Mouse (Mus musculus): ENCODE data around the gene B9d1. TPM values are rescaled to one million over a fixed set of nuclear protein-coding genes. Genes with fewer than 3 reads are reported as not detected.

The B9d1 gene
- polyA plus RNA-seq, 1 experiment: 29.8 TPM

DNA sequence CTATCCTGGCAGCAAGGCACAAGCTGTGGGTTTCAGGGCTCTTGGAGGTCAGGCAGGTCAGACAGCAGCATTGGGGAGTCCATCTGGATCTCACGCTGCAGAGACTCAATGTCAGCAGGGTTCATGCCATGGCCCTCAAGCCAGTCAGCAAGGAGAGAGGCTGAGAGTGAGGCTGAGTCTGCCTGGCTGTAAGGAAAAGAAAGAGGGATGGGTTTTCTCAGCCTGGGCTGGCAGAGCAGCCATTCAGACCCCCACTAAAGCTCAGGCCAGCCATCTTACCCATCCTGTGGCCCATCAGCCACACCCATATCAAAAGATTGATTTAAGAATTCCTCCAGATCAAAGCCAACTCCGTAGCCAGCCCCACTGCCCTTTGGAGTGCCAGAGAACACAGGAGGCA, 15.9 kb upstream of the B9d1 start:
- no peak for DNase-seq (ENCODE audit: low spot score)

DNA sequence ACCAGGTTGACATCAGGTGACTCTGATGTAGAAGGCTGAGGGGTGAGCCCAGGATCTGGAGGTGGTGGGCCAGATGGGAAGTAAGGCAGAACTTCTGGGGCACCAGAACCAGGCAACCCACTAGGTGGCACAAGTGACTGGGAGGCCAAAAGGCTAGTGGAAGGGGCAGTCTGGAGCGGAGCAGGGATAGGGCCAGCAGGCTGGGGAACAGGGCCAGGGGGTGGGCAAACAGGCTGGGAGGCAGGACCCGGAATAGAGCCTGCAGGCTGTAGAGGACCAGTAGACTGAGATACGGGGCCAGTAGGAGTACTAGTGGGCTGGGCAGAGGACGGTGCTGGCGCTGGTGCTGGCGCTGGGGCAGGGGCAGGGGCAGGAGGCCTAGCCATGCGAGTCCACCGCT, 15.1 kb upstream of the B9d1 start:
- no peak for DNase-seq (ENCODE audit: low spot score)

GRCm38 (mm10) chr11:61490944-61491520, 13.9 kb upstream of the B9d1 start:
- DNase-seq (ENCODE audit: low spot score): no peak

- DNase-seq (ENCODE audit: low spot score): no peak
Observed at GRCm38 (mm10) chr11:61492749-61493401, 12.1 kb upstream of the B9d1 start.

DNA sequence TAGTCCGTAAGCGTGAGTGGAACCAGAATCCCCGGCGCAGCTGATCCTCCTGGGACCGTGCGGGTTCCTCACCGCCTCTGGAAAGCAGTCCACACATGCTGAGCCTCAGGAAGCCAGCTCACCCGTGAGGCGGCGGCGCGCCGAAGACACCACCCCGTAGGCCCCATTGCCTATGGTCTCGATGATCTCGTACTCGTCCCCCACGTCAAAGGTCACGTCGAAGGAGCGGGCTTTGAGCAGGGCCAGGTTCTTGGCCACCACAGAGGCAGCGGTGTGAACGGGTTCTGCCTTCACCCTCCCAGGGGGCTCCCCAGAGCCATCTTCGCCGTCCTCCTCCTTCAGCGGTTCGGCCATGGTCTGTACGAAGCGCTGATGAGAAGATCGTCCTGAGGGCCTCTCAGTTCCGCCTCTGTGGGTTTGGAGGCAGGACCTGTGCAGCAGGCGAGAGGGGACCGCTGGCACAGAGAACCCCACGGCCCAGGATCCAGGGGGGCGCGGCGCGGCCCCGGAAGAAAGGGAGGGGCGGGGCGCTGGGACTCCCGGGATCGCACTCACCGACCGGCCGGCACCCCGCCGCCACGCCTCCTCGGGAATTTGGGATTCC, 11.3 kb upstream of the B9d1 start:
- no peak for DNase-seq (ENCODE audit: low spot score)

DNA sequence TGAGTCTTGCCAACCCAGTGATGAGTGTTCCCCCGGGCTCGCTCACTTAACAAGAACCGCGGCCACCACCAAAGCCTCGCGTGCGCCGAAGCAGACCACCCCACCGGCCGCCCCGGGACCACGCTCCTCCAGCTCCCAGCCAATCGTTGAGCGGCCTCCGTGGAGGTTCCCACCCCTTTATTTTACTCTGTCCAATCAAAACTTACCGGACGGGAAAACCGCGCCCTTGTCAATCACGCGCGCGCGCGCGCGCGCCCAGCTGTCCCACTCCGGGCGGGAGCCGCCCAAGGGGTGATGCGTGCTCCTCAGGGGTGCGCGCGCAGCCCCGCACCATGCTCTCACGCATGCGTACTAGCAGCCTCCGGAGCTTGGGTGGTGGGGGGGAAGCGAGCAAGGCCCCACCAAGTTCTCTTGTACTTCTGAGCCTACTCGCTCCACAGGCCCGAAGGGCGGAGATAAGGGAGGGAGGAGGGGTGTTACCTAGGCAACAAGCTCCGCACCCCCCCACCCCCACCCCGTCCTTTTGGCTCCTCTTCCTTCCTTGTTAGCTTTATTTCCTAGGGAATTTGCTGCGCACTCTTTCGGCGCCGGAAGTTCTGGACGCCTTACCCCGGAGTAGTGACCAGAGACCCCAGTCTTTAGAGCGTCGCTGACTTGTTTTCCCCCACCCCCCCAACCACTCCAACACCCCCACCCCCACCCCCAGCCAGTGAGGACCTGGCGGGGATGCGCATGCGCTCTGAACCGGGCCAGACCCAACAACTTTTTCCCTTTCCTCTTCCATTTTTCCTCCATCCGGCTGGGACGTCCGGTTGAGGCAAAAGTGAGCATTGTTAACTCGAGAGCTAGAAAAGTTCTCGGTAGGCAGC, 10.6 kb upstream of the B9d1 start, which contains the start of gene Mapk7:
Mapk7 (minus strand) TSS at position 278 of the 869 bp plus-strand sequence.
- DNase-seq (ENCODE audit: low spot score): peak; percentile 85

DNA sequence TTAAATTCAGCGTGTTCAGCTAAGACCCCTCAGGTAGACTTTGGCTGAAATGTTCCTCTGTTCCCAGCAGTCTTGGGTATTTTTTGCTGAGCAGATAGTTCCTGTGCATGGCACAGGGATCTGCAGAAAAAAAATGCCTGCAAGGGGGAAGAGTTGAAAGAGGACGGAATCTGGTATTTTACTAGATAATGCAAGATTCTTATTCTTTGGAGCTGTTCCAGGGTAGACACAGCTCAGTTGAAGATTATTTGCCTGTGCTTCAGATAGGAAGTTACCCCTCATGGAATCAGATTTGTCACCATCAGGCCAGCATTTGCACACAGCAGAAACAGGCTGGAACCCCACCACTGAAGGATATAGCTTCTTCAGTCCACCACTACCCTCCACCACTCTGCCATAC, 9.4 kb upstream of the B9d1 start:
- DNase-seq (ENCODE audit: low spot score): no peak

GRCm38 (mm10) chr11:61497490-61497889, 7.5 kb upstream of the B9d1 start:
- DNase-seq (ENCODE audit: low spot score): no peak

- DNase-seq (ENCODE audit: low spot score): no peak
Observed at GRCm38 (mm10) chr11:61498736-61499504, 6.0 kb upstream of the B9d1 start.

DNA sequence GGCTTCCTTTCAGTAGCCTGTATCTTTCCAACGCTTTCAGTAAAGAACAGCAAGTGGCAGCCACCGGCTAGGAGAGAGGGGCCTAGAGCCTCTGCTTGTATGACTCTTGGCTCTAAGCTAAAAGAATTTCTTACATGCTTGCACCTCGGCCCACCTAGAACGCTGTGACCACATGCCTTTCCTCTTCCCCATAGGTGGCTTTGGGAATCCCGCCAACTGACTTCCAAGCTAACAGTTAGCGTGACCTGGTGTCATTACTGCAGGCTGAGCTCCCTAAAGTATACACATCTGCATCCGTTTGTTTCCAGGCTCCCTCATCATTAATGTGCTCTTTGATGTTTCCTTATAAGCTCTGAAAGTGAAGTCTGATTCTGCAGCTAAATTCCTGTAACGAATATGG, 1.0 kb upstream of the B9d1 start:
- DNase-seq (ENCODE audit: low spot score): no peak

GRCm38 (mm10) chr11:61514953-61515352, 10.0 kb downstream of the B9d1 start:
- no peak for DNase-seq (ENCODE audit: low spot score)

GRCm38 (mm10) chr11:61517971-61518370, 13.0 kb downstream of the B9d1 start:
- no peak for DNase-seq (ENCODE audit: low spot score)

- no peak for DNase-seq (ENCODE audit: low spot score)
Observed at GRCm38 (mm10) chr11:61518871-61519270, 13.9 kb downstream of the B9d1 start.

GRCm38 (mm10) chr11:61519484-61520107, 14.7 kb downstream of the B9d1 start:
- DNase-seq (ENCODE audit: low spot score): no peak

DNA sequence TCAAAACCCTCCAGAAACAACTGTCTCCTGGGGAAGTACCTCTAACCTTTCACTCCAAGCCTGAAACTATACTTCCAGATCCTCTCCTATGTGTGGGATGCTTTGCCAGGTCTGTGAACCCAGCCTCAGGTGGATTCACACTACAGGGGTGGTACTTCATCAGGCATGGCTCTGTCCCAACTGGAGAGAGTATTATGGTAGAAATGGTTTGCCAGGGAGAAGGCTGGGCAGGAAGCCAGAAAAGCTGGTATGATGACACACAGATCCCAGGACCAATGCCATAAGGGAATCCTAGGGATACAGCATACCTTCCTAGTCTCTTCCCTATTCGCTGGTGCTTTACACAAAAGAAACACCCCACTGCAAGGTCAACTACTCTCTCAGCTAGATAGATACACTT, 21.9 kb downstream of the B9d1 start:
- no peak for DNase-seq (ENCODE audit: low spot score)

GRCm38 (mm10) chr11:61529268-61529713, 24.3 kb downstream of the B9d1 start:
- no peak for DNase-seq (ENCODE audit: low spot score)

DNA sequence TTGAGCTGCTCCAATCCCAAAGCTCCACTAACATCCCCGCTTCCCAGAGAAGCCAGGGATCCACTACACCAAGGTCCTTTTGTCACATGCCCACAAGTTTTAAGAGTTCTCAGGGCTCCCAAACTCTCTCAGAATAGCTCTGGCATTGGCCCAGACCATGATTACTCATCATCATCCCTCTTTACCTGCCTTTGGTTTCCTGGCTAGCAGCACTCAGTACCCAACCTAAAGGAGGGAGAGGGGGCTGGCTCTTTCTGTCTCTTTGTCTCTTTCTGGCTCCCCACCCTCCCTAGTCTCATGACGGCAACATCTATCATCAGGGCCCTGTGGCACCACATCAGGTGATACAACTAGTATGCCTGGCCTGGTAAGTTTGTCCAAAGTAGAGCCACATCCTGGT, 27.9 kb downstream of the B9d1 start:
- no peak for DNase-seq (ENCODE audit: low spot score)

DNA sequence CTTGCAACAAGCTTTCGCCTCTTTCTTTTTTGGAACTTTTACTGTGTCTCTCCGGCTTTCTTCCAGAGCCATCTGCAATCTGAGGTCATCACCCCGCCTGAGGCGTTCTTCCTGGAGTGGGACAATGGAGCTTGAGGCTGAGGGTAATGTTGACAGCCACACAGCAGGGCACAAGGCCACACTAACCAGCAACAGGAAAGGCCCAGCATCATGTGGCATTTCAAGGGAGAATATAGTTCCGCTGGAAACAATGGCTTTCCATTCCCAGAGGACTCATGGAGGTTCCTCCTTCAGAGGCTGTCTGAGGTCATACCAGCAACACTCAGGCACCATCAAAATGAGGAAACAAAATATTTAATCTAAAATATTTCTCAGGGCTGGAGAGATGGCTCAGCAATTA, 28.6 kb downstream of the B9d1 start:
- DNase-seq (ENCODE audit: low spot score): no peak

DNA sequence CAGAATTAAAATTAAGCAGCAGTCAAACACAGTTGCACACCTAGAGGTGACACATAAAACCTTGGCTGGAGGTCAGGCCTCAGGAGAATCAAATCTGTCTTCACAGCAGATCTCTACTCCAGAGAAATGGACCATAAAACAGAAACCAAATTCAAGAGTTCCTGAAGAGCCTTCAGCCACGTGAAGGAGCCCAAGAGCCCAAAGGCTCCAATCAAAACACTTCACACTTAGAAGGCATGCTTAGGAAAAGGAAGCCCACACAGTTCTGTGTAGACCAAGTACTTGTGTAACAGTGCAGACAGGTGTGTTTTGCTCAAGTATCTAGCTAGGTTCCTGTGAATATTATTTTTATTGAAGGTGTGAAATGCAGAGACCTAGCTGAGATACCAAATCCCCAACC, 30.6 kb downstream of the B9d1 start:
- DNase-seq (ENCODE audit: low spot score): no peak

DNA sequence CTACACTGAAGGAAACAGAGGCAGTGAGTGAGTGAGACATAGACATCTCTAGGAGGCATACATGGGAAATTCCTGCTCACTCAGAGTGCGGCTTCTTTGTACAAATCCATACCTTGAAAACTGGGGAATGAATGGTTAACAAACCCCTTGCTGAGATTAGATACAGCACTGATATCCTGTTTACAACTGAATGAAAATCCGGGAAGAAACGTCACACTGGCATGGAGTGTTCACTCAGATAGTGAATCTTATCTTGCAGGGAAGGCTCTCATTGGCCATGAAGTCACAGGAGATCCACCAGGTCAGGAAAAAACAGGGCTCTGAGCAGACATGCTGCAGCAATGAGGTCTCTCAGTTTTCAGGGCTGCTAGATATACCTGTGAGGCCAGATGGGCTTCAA, 32.0 kb downstream of the B9d1 start:
- DNase-seq (ENCODE audit: low spot score): no peak

DNA sequence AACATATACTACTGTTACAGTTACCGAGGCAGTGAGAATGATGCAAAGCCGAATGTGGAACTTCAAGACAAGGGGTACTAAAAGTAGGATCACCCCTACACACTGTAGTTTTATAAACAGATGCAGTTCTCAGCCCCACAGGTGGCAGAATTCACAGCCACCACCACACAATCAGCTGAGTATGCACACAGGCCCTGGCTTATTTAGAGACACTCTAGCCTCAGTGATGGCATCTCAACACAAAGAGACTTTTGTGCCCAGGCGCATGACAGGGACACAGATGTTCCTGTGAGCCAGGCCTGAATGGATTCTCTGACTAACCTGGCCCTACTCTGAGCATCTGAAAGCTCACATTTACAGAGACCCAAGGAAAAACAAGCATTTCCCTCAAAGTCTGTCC, 32.4 kb downstream of the B9d1 start:
- DNase-seq (ENCODE audit: low spot score): no peak

Data from urinary bladder, adult 2 months (tissue).